Mouse (Mus musculus): ENCODE data around the gene Lrrc39.

Lrrc39 gene

GRCm38 (mm10) chr3:116614295-116614892 is 51.6 kb downstream of the Lrrc39 start, which contains the start of gene Trmt13:
Gene Trmt13, minus strand, starts transcription at chr3:116614587.
- DNase-seq (ENCODE audit: low spot score) = peak; percentile 71

GRCm38 (mm10) chr3:116615318-116616068 is 52.7 kb downstream of the Lrrc39 start:
- no peak for DNase-seq (ENCODE audit: low spot score)

GRCm38 (mm10) chr3:116618855-116619254 is 56.1 kb downstream of the Lrrc39 start:
- no peak for DNase-seq (ENCODE audit: low spot score)

GRCm38 (mm10) chr3:116620636-116621370 is 58.0 kb downstream of the Lrrc39 start:
- DNase-seq (ENCODE audit: low spot score) = no peak

- DNase-seq (ENCODE audit: low spot score) = no peak
Measured at GRCm38 (mm10) chr3:116622641-116623040, 59.9 kb downstream of the Lrrc39 start.

GRCm38 (mm10) chr3:116631459-116631858 is 68.7 kb downstream of the Lrrc39 start:
- no peak for DNase-seq (ENCODE audit: low spot score)

Data from adipocyte (in vitro differentiated cells).